Mouse (Mus musculus): ENCODE measurements around the gene Map7.

DNA sequence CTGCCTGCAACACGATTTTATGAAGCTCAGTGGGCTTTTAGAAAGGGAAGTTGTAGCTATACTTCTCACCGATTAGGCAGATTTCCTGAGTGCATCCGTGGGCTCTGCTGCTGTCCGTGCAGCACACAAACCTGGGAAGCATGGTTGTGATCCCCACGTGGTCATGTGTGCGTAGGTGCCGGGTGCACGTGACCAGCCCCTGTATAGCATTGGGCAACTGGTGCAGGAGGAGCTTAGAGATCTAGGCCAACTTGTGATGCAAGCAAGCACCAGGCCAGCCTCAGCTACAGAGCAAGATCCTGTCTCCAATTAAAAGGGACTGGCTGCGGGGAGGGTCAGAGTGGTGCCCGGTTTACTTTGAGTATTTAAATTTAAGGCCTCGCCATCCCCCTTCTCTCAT is 18.5 kb downstream of the Map7 start:
- TF ChIP-seq POLR2A (IDR thresholded peaks at IDR 0.05; ENCODE audit: borderline replicate concordance, insufficient read depth, low read length) (no peak), CTCF (IDR thresholded peaks at IDR 0.05; ENCODE audit: borderline replicate concordance, insufficient read depth, low read depth, low read length) (no peak)
